Mouse (Mus musculus): ENCODE measurements around the gene Cox6a1. TPM values are rescaled to one million over a fixed set of nuclear protein-coding genes. Genes with fewer than 3 reads are reported as not detected.
"Not testable (repeated sequence)": the region's sequence is repeated elsewhere in the genome, so short reads cannot be mapped to it uniquely, and the experiment has no call there.

Gene Cox6a1
- polyA plus RNA-seq, 1 experiment, result 7,190 TPM

- no peaks in the 10 kb centered on the region for H3K36me3 ChIP-seq (ENCODE audit: control insufficient read depth, insufficient read depth, low read length)
- no peaks in the 10 kb centered on the region for H3K27me3 ChIP-seq (ENCODE audit: control insufficient read depth, insufficient read depth, low read length)
- no peak overlapping the region for H3K4me3 ChIP-seq (ENCODE audit: low read depth, low read length)
- peaks cover 26% of the 10 kb centered on the region; the same call in 1 of the 2 replicates for H3K4me1 ChIP-seq (ENCODE audit: control insufficient read depth, insufficient read depth, insufficient read length, low read length)
- TF ChIP-seq POLR2A (IDR thresholded peaks at IDR 0.05; ENCODE audit: low read depth, low read length), result no peak
- TF ChIP-seq CTCF (IDR thresholded peaks at IDR 0.05; ENCODE audit: extremely low read depth, insufficient read length, insufficient replicate concordance, low read depth, low read length), result no peak
- WGBS, result 36% methylated on average over 14 of the region's 14 CpGs
- H3K27ac ChIP-seq (ENCODE audit: insufficient read depth, low read depth, low read length), result peak overlapping the region; percentile 18; the same call in 1 of the 2 replicates
Measured at GRCm38 (mm10) chr5:115316968-115317644, 31.7 kb downstream of the Cox6a1 start.

- Histone ChIP-seq H3K27ac (ENCODE audit: insufficient read depth, low read depth, low read length) (no peak overlapping the region), H3K27me3 (ENCODE audit: control insufficient read depth, insufficient read depth, low read length) (no peaks in the 10 kb centered on the region), H3K4me3 (ENCODE audit: low read depth, low read length) (no peak overlapping the region), H3K4me1 (ENCODE audit: control insufficient read depth, insufficient read depth, insufficient read length, low read length) (peaks cover 23% of the 10 kb centered on the region; the same call in 1 of the 2 replicates), H3K36me3 (ENCODE audit: control insufficient read depth, insufficient read depth, low read length) (no peaks in the 10 kb centered on the region)
- TF ChIP-seq CTCF (IDR thresholded peaks at IDR 0.05; ENCODE audit: extremely low read depth, insufficient read length, insufficient replicate concordance, low read depth, low read length) (no peak), POLR2A (IDR thresholded peaks at IDR 0.05; ENCODE audit: low read depth, low read length) (no peak)
- 31% methylated on average over 5 of the region's 5 CpGs for WGBS
Measured at GRCm38 (mm10) chr5:115313668-115313943, 35.2 kb downstream of the Cox6a1 start.

GRCm38 (mm10) chr5:115312816-115313667 is 35.7 kb downstream of the Cox6a1 start:
- H3K27ac ChIP-seq (ENCODE audit: insufficient read depth, low read depth, low read length), result peak overlapping the region; percentile 18; the same call in 1 of the 2 replicates

DNA sequence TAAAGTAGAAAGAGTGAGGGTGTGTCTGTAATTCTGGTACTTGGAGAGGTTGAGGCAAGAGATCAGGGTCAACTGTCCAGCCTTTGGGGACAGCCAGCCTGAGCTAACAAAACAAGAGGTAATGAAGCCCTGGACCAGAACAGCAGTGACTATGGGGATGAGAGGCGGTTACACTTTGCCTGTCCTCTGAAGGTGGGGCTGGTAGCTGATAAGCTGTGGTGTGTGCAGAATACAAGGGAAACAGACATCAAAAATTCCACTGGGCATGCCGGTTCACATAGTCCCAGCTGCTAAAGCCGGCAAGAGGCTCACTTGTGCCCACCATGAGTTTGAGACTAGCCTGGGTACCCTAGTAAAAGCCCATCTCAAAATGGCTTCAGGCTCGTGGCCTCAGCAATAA is 36.4 kb downstream of the Cox6a1 start:
- H3K4me1 ChIP-seq (ENCODE audit: control insufficient read depth, insufficient read depth, insufficient read length, low read length), result peaks cover 20% of the 10 kb centered on the region; the same call in 1 of the 2 replicates
- no peak for TF ChIP-seq CTCF (IDR thresholded peaks at IDR 0.05; ENCODE audit: extremely low read depth, insufficient read length, insufficient replicate concordance, low read depth, low read length)
- no peak for TF ChIP-seq POLR2A (IDR thresholded peaks at IDR 0.05; ENCODE audit: low read depth, low read length)
- H3K4me3 ChIP-seq (ENCODE audit: low read depth, low read length), result no peak overlapping the region
- WGBS, result 32% methylated on average over 4 of the region's 4 CpGs
- H3K27me3 ChIP-seq (ENCODE audit: control insufficient read depth, insufficient read depth, low read length), result no peaks in the 10 kb centered on the region
- 0 out of 2 replicates have a peak overlapping the region, but pooled peaks have one; percentile 7 for H3K27ac ChIP-seq (ENCODE audit: insufficient read depth, low read depth, low read length)
- no peaks in the 10 kb centered on the region for H3K36me3 ChIP-seq (ENCODE audit: control insufficient read depth, insufficient read depth, low read length)

More at GRCm38 (mm10) chr5:115312816-115313667, 35.7 kb downstream of the Cox6a1 start:
- 26% methylated on average over 10 of the region's 10 CpGs for WGBS
- no peaks in the 10 kb centered on the region for H3K27me3 ChIP-seq (ENCODE audit: control insufficient read depth, insufficient read depth, low read length)
- H3K36me3 ChIP-seq (ENCODE audit: control insufficient read depth, insufficient read depth, low read length), result no peaks in the 10 kb centered on the region
- TF ChIP-seq POLR2A (IDR thresholded peaks at IDR 0.05; ENCODE audit: low read depth, low read length), result no peak
- no peak for TF ChIP-seq CTCF (IDR thresholded peaks at IDR 0.05; ENCODE audit: extremely low read depth, insufficient read length, insufficient replicate concordance, low read depth, low read length)
- H3K4me1 ChIP-seq (ENCODE audit: control insufficient read depth, insufficient read depth, insufficient read length, low read length), result peaks cover 23% of the 10 kb centered on the region; the same call in 1 of the 2 replicates
- no peak overlapping the region for H3K4me3 ChIP-seq (ENCODE audit: low read depth, low read length)

GRCm38 (mm10) chr5:115302190-115302589 is 46.6 kb downstream of the Cox6a1 start:
- H3K27ac ChIP-seq (ENCODE audit: insufficient read depth, low read depth, low read length); H3K4me3 ChIP-seq (ENCODE audit: low read depth, low read length); H3K27me3 ChIP-seq (ENCODE audit: control insufficient read depth, insufficient read depth, low read length); H3K4me1 ChIP-seq (ENCODE audit: control insufficient read depth, insufficient read depth, insufficient read length, low read length); H3K36me3 ChIP-seq (ENCODE audit: control insufficient read depth, insufficient read depth, low read length): not testable (repeated sequence)
- 76% methylated on average over 7 of the region's 7 CpGs for WGBS

DNA sequence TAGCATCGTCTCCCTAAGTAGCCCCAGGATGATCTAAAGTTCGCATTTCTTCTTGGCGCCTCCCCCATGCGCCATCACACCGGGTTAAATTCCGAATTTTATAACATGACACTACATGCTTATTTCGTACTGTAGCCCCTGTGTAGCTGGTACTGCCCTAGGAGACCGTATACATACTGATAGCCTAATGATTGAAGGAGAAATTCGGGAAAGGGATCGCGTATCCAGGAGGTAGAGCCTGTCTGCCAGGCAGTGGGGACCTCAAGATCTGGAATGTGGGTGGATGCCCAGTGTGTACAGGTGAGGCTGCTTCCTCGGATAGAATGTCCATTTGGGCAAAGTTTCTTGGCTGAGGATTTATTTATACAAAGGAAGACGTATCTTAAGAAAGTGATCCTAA is 47.2 kb downstream of the Cox6a1 start:
- no peaks in the 10 kb centered on the region for H3K27me3 ChIP-seq (ENCODE audit: control insufficient read depth, insufficient read depth, low read length)
- WGBS, result 16% methylated on average over 13 of the region's 13 CpGs
- TF ChIP-seq CTCF (IDR thresholded peaks at IDR 0.05; ENCODE audit: extremely low read depth, insufficient read length, insufficient replicate concordance, low read depth, low read length) (no peak), POLR2A (IDR thresholded peaks at IDR 0.05; ENCODE audit: low read depth, low read length) (no peak)
- peaks cover 6% of the 10 kb centered on the region for H3K4me1 ChIP-seq (ENCODE audit: control insufficient read depth, insufficient read depth, insufficient read length, low read length)
- no peak overlapping the region for H3K27ac ChIP-seq (ENCODE audit: insufficient read depth, low read depth, low read length)
- H3K36me3 ChIP-seq (ENCODE audit: control insufficient read depth, insufficient read depth, low read length), result peaks cover 13% of the 10 kb centered on the region
- H3K4me3 ChIP-seq (ENCODE audit: low read depth, low read length), result peak overlapping the region; percentile 67

All from small intestine, adult 2 months (tissue).